Mouse (Mus musculus): ENCODE measurements around the gene Samd3.

GRCm38 (mm10) chr10:26259908-26260307 lies 30.4 kb downstream of the Samd3 start:
- TF ChIP-seq CTCF (IDR thresholded peaks at IDR 0.05; ENCODE audit: low read depth) = no peak
- no peak for TF ChIP-seq EP300 (IDR thresholded peaks at IDR 0.05; ENCODE audit: low read depth)
